Mouse (Mus musculus): Measurements from ENCODE around the gene Cyp27a1.

- TF ChIP-seq ZNF384 (IDR thresholded peaks at IDR 0.05; ENCODE audit: low read depth, low read length) (no peak), ZC3H11A (IDR thresholded peaks at IDR 0.05; ENCODE audit: borderline replicate concordance, low read depth, low read length) (no peak), MAFK (IDR thresholded peaks at IDR 0.05; ENCODE audit: insufficient read depth, low read depth, low read length) (no peak)
Measured at GRCm38 (mm10) chr1:74771931-74772620, 58.7 kb downstream of the Cyp27a1 start.

Measured in ES-E14 (cell line).